Mouse (Mus musculus) spleen, postnatal 36 days (tissue): Measurements from ENCODE around the gene Lta.
"Not testable (repeated sequence)": the region's sequence is repeated elsewhere in the genome, so short reads cannot be mapped to it uniquely, and the experiment has no call there.

Experiments
- DNase-seq, 2 experiments: peaks; one replicate each; pipeline ENCODE4 v3.0.0; 2022; ENCODE audit warnings: low spot score in 2 of 2, mixed read lengths in 1 of 2

The Lta gene

DNA sequence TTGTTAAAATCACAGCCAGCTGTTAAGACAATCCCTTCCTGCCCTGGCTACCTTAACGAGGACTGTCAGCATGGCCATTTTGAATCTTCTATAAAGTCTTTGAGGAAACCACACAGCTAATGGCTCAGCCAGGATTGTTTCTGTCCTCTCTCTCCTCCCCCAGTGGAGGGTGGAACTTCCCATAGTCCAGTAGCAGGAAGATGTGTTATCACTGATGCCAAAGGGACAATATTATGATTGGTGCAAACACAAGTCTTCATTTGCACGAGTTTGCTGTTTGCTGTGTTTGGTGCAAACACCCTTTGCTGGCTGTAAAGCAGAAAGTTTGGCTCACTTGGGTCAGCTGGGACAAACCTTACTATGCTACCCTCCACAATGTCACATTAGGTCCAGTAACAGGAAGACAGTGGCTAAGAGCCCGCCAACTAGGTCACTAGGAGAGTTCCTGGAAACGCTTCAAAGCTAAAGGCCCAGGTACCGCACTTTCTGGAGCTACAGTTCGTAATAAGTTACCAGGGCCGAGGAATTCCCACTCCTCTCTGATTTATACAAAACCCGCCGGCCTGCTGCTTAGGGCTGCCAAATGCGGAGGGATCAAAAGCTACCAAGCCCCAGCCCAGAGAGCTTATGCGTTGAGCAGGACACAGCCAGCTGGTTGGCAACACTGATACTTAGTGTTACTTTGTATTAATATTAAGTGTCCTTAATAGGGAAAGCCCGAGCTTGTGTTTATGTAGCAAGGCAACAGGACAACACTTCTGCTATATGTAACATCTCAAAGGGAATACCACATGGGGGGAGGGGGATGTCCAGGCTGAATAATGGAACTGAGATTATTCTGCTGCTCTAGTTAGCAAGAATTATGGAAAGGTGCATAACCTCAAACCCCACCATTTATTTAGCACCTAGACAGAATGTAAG, 35.5 kb upstream of the Lta start:
- no peak for DNase-seq

DNA sequence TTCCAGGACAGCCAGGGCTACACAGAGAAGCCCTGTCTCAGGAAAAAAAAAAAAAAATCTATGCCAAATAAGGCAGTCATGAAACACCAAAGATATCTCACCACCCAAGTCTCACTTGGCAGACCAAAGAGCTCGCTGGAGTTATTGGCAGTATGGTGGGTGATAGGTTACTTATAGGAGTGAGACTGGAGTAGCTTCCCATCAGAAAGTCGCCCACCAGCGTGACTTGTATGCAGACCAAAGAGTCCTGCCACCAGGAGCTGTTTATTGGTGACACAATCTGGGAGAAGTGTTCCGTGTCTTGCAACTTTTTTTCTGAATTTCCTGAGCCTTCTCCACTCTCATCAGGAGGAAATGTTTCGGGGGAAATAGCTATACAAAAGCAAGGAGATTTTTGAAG, 34.5 kb upstream of the Lta start:
- no peak for DNase-seq

DNA sequence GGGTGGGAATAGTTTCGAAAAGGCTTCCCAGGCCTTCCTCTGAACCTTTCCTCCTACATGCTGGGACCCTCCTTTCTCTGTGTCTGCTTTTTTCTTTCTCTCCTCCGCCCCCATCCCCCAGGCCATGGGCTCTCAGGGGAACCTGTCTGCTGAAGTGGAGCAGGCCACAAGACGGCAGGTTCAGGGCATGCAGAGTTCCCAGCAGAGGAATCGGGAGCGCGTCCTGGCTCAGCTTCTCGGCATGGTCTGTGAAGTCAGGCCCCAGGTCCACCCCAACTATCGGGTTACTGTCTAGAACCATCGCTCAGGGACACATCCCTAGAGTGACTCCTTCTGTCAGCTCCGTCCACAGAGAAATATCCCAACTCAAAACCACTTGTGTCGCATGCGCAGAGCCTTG, 32.4 kb upstream of the Lta start:
- DNase-seq, result no peak

DNA sequence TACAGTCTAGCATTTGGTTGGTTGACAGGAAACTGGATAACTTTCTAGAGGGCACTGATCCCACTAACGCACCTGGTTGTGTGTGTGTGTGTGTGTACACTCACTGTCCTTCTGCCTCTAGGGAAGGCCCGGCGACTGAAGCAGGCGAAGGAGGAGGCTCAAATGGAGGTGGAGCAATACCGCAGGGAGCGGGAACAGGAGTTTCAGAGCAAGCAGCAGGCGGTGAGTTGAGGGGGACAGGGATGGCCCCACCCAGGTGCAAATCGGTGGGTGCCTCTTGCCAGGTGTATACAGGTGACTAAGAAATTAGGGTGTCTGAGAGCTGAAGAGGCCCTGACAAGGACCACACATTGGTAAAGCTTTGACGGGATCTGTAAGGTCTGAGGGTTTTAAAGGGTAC, 31.8 kb upstream of the Lta start:
- no peak for DNase-seq

DNA sequence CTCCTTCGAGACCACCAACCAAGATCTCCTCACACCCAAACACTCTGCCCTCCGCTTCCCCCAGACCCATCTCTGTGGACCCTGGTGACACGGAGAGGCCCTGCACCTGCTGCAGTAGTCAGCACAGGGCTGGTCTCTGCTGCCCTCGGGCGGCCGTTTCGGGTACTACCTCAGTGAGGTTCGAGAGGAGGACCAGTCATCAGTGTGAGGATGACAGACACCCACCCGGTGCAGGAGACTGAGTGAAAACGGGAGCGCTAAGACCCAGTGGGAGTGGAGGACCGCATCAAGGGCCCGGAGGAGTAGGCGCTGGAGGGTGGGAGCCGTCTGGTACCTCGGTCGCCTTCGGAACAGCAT, 31.2 kb upstream of the Lta start:
- DNase-seq, result peak; percentile 93 to 94

DNA sequence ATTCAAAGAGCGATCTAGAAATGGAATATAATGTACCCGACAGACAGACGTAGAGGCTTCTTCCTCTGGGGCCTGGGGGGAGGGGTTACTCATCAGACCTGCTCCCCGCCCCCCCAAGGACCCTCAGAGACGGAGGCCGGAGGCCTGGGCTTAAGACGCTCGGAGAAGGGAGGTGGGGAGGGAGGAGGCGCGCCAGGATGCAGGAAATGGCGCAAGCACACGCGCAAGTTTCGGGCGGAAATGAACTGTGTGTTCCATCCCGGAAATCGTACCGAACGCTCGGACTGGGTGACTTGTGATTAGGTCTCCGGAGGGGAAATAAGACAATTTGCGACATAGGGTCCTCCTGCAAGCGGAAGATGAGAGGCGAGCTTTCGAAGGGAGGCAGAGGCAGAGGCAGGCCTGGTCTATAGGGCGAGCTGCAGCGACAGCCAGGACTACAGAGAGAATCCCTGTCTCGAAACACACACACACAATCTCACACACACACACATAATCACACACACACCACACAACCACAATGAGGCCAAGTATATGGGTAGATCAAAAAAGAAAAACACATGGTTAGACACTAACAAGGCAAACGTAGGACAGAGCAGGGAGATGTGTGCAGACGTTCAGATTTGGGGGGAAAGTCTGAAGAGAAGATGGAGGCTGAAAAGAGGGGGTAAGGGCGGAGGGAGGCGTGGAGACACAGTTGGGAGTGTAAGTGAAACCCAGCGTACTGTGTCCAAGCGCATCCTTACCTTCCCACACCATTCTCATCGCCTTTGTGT, 30.7 kb upstream of the Lta start, which contains the start of gene Nfkbil1:
Gene Nfkbil1 (minus strand): TSS at position 179 of the 776 bp plus-strand sequence.
- peak; percentile 92 to 96 for DNase-seq

DNA sequence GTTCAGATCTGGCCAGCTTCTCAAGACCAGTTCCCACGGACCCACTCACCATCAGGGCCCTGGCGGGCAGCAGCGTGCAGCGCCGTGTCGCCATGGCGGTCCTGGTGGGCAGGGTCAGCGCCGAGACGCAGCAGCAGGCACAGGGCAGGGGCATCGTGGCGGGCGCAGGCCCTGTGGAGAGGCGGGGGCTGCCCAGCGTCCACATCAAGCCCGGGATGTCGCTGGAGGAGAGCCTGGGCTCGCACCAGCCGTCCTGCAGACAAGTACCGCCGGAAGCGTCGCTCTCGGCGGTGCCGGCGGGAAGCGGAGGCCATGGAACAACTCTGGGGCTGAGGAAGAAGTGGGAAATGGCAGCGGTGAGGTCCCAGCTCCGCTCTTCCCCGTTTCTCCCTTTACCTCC, 29.8 kb upstream of the Lta start:
- peak in 1 of 2 experiments; percentile 35 for DNase-seq

DNA sequence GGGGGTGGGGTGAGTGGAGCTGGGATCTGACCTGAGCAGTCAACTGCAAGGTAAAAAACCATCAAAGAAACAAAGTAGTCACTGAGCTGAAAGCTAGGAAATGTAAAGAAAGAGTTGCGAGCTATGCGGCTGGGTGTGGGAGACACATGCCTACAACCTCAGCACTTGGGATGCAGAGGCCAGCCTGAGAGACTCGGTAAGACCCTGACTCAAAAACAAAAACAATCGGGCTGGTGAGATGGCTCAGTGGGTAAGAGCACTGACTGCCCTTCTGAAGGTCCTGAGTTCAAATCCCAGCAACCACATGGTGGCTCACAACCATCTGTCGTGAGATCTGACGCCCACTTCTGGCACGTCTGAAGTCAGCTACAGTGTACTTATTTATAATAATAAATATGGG, 28.9 kb upstream of the Lta start:
- DNase-seq, result not testable (repeated sequence)

DNA sequence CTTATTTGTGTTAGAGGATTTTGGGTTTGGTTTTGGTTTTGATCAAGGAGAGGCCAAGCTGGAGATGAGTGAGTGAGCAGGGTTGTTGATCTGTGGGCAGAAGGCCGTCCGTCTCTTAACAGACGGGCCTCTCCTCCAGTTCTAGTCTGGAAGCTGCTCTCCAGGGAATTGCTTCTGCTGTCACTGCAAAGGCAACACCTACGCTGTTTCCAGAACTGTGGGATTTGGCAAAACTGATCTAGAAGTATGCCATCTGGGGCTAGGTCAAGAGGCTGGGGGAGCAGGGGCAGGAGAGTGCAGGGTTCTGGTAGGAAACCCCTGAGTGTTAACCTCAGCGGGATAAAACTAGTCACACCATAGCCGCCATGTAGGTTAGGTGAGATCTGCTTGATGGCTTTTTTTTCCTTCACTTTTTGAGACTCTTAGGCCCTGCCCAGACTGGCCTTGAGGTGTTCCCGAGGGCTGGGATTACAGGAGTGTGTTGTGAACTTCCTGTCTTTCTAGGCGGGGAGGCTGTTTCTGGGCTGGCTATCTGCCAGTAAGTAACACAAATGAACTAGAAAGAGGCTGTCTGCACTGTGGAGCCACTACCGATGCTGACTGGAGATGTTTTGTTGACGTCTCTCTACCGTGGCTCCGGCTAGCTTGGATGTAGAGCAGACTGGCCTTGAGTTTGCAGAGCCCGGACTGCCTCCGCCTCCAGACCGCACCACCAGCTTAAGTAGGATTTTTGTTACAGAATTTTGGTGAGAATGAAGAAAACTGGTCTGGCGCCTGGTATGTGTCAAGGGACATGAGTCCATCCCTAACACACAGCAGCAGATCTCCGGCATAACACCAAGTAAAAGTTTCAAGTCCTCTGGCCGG, 28.2 kb upstream of the Lta start, which contains the start of gene Atp6v1g2:
Gene Atp6v1g2 (plus strand): TSS at position 547 of the 867 bp plus-strand sequence.
- peak; percentile 41 to 61 for DNase-seq

DNA sequence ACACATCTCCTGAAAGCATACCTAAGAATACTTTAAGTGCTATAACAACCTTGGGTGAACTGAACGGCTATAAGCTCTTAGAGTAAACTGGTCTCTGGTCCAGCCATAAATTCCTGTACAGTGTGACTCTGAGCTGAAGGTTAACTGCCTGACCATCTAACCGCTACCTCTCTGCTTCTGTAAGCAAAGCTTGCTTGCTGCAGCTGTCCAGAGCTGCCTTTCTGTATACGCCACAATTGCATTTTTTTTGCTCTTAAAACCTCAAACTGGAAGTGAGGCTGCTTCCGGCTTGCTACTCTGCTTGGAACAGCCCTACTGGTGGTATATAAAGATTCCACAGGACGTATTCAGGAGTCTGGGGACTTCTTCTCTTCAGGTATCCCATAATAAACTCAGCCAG, 27.5 kb upstream of the Lta start:
- peak in 1 of 2 experiments; percentile 57 for DNase-seq

DNA sequence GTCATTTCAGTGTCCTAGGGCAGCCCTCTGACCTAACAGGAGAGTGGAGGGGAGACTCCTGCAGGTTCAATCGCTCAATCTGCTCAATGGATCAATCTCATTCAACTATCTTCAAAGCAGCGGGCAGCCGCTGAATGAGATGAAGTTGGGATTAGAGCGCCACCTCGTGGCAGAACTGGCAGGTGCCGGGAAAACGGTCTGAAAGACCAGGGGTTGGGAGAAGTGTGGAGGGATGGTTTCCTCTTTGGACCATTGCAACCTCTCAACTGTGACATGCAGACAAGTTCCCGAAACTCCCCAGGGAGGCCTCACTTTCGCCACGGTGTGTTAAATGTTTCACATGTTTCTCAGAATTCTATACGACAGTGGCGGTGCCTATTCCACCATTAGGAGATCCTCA, 26.9 kb upstream of the Lta start:
- DNase-seq, result peak; percentile 79 to 88

DNA sequence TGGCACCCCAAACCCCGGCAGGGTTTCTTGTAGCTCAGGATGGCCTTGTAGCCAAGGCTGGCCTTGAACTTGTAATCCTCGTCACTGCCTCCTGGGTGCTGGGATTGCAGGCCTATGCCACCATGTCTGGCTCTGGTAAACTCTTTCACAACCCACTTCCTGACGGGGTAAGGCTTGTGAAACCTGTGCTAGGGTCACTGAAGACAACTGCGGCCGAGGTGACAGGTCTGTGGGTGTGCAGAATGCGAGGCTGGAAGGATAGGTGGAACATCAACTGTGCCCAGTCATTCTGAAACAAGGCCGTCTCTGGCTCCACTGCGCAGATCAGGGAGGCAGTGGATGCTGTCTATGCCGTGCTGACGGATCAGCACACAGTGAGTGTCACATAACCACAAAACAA, 25.9 kb upstream of the Lta start:
- no peak for DNase-seq

DNA sequence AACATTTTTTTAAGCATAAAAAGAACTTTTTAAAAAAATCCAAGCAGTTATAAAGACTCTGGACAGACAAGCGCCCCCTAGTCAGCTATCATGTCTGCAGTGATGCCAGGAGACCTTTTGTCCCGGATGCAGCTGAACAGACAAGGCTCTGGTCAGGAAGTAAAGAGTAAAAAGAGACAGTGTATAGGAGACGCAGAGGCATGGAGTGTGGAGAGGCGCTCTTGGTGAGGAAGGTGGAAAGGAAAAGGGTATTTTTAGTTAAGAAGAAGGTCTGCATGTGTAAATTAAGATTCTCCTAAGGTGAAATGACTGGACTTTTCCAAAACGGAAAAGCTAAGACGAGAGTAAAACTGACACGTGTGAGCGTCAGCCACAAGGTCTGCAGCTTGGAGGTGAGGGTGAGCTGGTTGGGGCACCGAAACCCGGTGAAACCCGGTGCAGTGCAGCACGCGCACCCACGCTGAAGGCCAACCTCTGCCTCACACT, 21.5 kb upstream of the Lta start:
- peak in 1 of 2 experiments; percentile 52 for DNase-seq

DNA sequence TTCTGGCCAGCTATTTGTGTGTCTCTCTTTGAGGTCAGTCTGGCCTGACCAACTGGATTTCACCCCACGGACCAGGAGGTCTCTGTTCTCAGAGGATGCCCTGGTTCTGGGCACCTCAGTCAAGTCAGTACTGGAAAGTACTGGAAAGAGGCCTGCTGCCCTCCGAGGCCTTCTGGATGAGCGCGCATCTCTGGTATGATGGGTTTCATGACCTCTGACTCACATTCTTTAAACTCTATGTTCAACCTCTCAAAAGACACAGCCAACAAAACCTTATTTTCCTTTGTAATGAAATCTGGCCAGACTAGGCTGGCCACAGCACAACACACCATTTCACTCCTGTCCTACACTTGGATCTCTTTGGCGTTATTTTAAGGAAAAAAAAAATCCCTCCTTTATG, 20.3 kb upstream of the Lta start:
- DNase-seq, result no peak

DNA sequence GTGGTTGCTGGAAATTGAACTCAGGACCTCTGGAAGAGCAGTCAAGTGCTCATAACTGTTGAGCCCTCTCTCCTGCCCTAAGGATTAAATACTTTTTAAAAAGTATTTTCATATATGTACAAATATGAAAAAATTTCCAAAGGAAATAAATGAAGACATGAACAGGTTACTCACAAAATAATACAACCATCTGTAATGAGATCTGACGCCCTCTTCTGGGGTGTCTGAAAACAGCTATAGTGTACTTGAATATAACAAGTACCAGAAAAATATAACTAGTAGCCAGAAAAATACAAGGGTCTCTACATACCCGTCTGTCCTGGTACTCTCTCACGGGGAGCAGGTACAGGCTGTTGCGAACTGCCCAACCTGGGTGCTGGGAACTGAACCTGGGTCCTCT, 19.5 kb upstream of the Lta start:
- DNase-seq, result no peak

DNA sequence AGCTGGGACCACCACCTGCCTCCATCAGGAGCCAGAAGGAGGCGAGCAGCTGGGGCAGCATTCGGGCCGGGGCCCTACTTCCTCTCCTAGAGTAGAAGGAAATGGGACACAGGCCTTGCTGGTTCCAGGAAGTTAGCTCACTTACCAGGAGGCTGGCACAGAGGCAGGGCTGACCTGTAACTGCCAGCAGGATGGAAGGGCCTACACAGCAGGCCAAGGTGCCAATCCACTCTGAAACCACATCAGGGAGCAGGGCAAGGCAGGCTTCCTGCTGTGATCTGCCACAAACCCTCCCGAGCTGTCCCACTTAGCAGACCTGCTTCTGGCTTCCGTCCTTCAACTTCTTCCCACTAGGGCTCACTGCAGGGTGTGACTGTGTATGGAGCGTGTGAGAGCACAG, 17.1 kb upstream of the Lta start:
- DNase-seq, result no peak

DNA sequence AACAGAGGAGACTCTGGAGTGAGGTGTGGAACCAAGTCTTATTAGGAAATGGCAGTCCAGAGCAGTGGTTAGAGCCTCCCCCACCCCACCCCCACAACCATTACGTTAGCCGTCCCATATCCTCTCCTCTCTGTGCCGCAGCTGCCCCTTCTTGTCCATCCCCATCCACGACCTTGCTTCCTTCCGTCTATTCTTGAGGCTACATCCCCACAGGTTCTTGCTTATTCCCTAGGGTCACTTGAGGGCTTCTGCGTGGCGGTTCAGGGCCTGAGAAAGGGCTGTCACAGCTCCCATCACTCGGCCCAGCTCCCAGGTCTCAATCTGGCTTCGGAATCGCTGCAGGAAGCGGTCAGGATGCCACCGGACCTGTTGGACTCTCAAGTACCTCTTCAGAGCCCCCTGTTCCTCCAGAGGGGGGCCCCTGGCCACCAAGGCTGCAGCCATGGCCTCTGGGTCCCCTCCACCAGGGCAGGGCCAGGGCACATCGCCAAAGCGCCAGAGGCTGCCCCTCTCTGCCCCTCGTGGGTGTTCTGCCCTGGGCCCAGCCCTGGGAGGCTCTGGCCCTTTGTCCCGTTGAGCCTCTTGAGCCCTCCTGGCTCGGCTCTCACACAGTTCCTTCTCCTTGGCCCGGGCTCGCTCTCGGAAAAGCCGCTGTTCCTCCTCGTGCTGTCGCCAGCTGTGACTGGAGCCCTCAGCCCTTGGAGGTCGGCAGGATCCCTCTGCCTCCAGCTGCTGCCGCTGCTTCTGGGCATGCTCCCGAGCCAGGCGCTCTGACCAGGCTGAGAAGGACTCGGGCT, 15.2 kb upstream of the Lta start, which contains the start of gene Gm16181:
Gene Gm16181 (plus strand): TSS at position 679 of the 797 bp plus-strand sequence.
- DNase-seq, result no peak

DNA sequence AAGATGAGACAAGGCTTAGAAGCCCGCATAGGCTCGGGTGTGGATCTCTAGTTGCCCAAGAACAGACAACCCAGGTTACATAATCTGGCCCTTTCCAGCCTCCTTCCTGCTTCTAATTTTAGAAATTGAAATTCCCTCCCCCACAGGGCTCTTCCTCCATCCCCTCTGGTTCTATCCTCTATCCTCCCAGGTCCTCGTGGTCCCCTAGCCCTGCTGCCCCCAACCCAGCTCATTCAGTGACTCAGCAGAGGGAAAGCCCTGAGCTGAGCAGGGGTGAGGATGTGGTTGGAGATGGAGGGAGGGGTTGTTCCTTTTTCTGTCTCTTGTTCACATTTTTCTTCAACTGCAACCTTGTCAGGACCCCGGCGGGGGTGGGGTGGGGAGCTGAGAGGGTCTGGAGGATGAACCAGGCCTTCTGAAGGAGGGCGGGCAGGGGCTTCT, 14.5 kb upstream of the Lta start:
- DNase-seq, result peak; percentile 66 to 70

DNA sequence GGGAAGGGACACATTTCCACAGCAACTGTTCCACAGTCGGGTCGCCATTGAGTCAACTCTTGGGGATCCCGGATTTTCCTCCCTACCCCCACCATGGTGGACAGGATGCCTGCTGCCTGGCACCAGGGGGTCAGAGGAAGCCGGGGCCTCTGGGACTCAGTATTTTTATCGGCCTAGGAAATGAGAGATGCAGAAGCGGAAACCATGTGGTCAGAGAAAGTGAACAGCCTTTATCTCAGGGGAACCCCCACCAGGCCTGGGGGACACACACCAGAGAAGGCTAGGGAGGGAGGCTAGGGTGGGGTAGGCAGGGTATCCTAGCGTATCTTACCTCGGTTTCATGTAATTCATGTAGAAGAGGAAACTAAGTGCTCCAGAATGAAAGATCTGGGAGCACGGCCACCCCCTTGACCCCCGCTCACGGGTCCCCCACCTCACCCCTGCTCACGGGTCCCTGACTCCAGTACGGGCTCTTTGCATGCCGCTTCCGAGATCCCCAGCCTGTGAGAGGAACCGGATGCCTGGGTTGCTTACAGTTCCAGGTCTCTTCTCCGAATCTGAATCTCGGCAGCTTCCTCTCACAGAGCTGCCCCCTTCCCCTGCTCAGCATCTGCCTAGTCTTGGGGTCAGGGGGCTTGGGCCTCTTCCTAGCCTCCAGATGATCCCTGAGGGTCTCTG, 13.5 kb upstream of the Lta start:
- DNase-seq, result peak; percentile 90

DNA sequence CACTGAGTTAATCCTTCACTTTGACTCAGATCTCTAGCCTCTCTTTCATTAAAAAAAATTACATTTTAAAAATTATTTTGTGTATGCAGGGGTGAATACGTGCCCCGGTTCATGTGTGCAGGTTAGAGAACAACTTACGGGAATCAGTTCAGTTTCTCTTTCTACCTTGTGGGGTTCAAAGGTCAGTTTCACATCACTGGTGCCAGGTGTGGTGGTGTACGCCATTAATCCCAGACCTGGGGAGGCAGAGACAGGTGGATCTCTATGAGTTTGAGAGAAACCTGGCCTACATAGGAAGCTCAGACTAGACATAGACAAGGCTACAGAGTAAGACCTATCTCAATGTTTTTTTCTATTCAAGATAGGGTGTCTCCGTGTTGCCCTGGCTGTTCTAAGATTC, 7.9 kb upstream of the Lta start:
- no peak for DNase-seq
